Mouse (Mus musculus) colon, adult 2 months (tissue): ENCODE data around the gene Gmfg. TPM values are rescaled to one million over a fixed set of nuclear protein-coding genes. Genes with fewer than 3 reads are reported as not detected.

Experiments
- polyA plus RNA-seq: library from polyadenylated mRNA; depleted of rRNA; stranded (reverse); fragments of >200 nt; gene quantifications from 2 replicates; pipeline ENCODE4 v1.2.3, GENCODE M21; 2012; rRNA removed

Gmfg gene
- polyA plus RNA-seq = 7.5 and 12.5 TPM in 2 replicates

GRCm38 (mm10) chr7:28436932-28437570 lies at the start of gene Gmfg:
TSS of gene Gmfg (plus strand) at chr7:28437447.

GRCm38 (mm10) chr7:28392429-28393271 lies 44.6 kb upstream of the Gmfg start, which contains the start of the genes Med29 and Paf1:
TSS of gene Med29 (minus strand) at chr7:28392708.
TSS of gene Paf1 (plus strand) at chr7:28392951.

GRCm38 (mm10) chr7:28451531-28452360 lies 14.5 kb downstream of the Gmfg start, which contains the start of gene Lrfn1:
TSS of gene Lrfn1 (plus strand) at chr7:28451980.

Other genes with a start within 250 kb of the Gmfg start
- 6.1 and 6.9 TPM in 2 replicates for gene Eid2, start 169.6 kb upstream of the Gmfg start, polyA plus RNA-seq
- gene Eid2b, start 159.7 kb upstream of the Gmfg start, polyA plus RNA-seq = 9.7 and 11.1 TPM in 2 replicates
- 0.12 TPM in 1 of 2 replicates, not detected in the other for gene Selenov, start 146.3 kb upstream of the Gmfg start, polyA plus RNA-seq
- 0.59 and 0.84 TPM in 2 replicates for gene Dll3, start 135.2 kb upstream of the Gmfg start, polyA plus RNA-seq
- gene Timm50, start 125.4 kb upstream of the Gmfg start, polyA plus RNA-seq = 64.2 and 71.4 TPM in 2 replicates
- 99.8 and 106 TPM in 2 replicates for gene Supt5, start 98.7 kb upstream of the Gmfg start, polyA plus RNA-seq
- gene Rps16, start 86.8 kb upstream of the Gmfg start, polyA plus RNA-seq = 1,165 and 1,439 TPM in 2 replicates
- gene Plekhg2, start 64.8 kb upstream of the Gmfg start, polyA plus RNA-seq = 24.4 and 27.5 TPM in 2 replicates
- 66.9 and 93.6 TPM in 2 replicates for gene Zfp36, start 57.2 kb upstream of the Gmfg start, polyA plus RNA-seq
- gene Med29, start 44.7 kb upstream of the Gmfg start, polyA plus RNA-seq = 46.6 and 48.5 TPM in 2 replicates
- gene Paf1, start 44.5 kb upstream of the Gmfg start, polyA plus RNA-seq = 77.0 and 82.7 TPM in 2 replicates
- gene Lrfn1, start 14.5 kb downstream of the Gmfg start, polyA plus RNA-seq = 5.8 and 6.1 TPM in 2 replicates
- not detected in 2 replicates for gene Ifnl2, start 73.0 kb downstream of the Gmfg start, polyA plus RNA-seq
- not detected in 2 replicates for gene Ifnl3, start 85.4 kb downstream of the Gmfg start, polyA plus RNA-seq
- gene Sycn, start 103.4 kb downstream of the Gmfg start, polyA plus RNA-seq = 4,353 and 7,367 TPM in 2 replicates
- 4.8 and 11.5 TPM in 2 replicates for gene Nccrp1, start 109.8 kb downstream of the Gmfg start, polyA plus RNA-seq
- 99.8 and 116 TPM in 2 replicates for gene Samd4b, start 160.7 kb downstream of the Gmfg start, polyA plus RNA-seq
- gene Pak4, start 160.7 kb downstream of the Gmfg start, polyA plus RNA-seq = 106 and 117 TPM in 2 replicates
- not detected in 2 replicates for gene Acp7, start 193.9 kb downstream of the Gmfg start, polyA plus RNA-seq